Mouse (Mus musculus): ENCODE results near the gene Havcr2.
"Not testable (repeated sequence)": the region's sequence is repeated elsewhere in the genome, so short reads cannot be mapped to it uniquely, and the experiment has no call there.

Havcr2 gene

DNA sequence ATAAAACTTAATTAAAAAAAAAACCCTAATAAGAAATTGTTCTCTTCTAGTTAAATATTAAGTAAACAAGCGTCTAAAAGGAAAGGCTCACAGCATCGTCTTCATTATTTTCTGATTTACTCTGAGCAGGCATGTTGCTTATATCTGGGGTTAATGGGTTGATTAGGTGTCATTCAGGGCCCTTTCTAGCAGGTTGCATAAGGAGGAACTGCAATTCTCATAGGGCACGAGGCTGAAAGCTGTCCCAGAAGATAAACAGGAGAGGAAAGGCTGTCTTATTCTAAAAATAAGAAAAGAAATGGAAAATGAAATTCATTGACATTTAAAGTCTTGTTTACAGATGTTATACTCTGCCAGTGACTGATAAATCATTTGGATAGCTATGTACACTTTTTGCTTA, 5.2 kb downstream of the Havcr2 start:
- no peak for DNase-seq (ENCODE audit: low spot score in 2 of 2)

DNA sequence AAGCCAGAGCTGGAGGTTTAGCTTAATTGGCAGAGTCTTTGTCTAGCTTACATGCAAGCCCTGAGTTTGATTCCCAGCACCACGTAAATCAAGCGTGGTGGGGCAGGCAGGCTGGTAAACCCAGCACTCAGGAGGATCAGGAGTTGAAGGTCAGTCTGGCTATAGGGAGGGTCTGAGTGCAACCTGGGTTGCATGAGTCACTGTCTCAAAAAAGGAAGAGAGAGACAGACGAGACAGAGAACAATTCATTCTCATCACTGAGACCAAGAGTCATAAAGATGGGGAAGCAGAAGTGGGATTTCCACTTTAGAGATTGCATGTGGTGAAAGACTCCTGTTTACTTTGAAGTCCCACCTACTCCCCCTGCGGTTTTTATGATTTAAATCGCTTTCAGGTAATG, 6.6 kb downstream of the Havcr2 start:
- no peak for DNase-seq (ENCODE audit: low spot score in 2 of 2)

DNA sequence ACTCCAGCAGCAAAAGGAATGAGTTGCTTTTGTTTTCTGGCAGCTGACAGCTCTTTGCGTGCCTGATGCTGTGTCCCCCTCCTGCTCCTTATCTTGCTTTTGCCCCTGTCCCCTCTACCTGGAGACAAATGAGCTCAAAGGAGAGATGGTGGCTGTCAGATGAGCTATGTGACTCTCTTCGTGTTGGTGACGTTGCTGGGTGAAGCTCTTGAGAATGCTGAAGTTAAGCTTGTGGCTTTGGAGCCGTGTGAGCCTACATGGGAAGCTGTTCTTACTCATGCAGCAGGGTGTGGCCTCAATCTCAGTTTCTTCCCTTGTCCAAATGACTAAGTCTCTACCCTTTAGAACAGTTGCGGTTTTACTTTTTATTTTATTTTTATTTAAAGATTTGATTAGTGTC, 7.2 kb downstream of the Havcr2 start:
- no peak for DNase-seq (ENCODE audit: low spot score in 2 of 2)

DNA sequence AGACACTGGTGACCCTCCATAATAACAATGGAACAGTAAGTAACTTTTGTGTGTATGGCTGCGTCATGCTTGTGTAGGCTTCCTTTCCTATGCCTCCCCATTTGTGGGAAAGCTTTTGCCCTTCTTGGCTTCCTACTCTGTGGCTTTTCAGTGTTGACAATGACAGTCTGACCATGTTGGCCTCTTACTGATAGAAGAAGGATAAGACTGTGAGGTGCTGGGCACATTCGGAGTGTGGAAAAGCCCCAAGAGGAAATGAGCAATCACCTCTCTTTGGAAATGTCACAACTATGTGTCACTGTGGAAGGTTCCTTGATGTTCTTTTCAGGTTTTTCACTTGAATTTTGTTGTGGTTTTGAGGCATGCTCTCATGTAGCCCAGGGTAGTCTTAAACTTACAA, 12.1 kb downstream of the Havcr2 start:
- DNase-seq (ENCODE audit: low spot score in 2 of 2): no peak

DNA sequence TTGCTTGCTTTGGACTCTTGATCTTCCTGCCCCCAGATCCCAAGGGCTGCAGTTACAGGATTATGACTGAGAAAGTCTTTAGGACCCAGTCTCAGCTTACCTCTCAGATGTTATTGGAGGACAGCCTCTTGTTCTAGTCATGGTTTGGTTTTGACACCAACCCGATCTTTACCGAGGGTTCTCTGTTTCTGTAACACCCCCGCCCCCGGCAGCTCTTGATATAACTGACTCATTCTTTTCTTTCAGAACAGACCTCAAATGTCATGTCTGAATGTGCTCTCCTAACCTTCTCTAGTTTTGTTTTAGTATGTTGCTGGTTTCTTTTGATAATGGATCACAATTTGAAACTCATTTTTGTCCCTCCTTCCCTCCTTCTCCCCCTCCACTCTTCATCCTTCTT, 19.5 kb downstream of the Havcr2 start:
- DNase-seq (ENCODE audit: low spot score in 2 of 2): no peak

DNA sequence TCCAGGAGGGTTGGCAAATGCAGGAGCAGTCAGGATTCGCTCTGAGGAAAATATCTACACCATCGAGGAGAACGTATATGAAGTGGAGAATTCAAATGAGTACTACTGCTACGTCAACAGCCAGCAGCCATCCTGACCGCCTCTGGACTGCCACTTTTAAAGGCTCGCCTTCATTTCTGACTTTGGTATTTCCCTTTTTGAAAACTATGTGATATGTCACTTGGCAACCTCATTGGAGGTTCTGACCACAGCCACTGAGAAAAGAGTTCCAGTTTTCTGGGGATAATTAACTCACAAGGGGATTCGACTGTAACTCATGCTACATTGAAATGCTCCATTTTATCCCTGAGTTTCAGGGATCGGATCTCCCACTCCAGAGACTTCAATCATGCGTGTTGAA, 24.6 kb downstream of the Havcr2 start:
- no peak for DNase-seq (ENCODE audit: low spot score in 2 of 2)

DNA sequence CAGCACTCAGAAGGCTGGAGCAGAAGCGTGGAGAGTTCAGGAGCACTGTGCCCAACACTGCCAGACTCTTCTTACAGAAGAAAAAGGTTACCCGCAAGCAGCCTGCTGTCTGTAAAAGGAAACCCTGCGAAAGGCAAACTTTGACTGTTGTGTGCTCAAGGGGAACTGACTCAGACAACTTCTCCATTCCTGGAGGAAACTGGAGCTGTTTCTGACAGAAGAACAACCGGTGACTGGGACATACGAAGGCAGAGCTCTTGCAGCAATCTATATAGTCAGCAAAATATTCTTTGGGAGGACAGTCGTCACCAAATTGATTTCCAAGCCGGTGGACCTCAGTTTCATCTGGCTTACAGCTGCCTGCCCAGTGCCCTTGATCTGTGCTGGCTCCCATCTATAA, 25.8 kb downstream of the Havcr2 start:
- DNase-seq (ENCODE audit: low spot score in 2 of 2): no peak

DNA sequence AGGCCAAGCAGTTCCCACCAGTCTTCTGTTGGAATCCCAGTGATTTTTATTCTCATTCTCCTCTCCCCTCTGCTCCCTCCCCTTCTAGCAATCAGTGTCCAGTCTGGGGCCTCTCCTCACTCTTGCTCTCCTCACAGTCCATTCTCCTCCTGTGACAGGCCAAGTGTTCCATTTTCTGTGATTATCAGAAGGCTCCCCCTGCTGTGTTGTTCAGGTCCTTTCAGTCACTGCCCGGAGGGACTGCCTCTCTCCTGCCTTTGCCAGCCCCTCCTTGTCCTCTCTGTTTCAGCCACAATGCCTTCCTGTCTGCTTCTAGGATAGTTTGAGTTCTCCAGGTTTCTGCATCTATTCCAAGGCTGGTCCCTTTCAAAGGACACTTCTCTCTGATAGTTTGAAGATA, 33.5 kb downstream of the Havcr2 start:
- no peak for DNase-seq (ENCODE audit: low spot score in 2 of 2)

DNA sequence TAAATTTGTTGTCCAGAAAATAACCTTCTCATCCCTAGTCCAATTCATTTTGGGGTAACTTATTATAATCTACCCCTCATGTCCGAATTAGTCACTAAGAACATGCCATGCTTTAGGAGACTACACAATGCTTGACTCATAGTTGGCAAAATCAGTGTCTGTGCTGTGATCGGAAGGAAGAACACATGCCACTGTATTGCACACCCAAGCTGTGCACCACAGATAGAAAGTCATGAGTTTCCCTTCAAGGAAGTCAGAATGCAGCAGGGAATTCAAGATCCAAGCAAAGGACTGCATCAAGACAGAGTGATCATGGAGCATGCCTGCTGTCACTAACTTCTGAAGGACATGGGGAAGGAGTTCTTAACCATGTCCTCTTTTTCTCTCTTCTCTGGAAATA, 33.9 kb downstream of the Havcr2 start:
- DNase-seq (ENCODE audit: low spot score in 2 of 2): no peak

DNA sequence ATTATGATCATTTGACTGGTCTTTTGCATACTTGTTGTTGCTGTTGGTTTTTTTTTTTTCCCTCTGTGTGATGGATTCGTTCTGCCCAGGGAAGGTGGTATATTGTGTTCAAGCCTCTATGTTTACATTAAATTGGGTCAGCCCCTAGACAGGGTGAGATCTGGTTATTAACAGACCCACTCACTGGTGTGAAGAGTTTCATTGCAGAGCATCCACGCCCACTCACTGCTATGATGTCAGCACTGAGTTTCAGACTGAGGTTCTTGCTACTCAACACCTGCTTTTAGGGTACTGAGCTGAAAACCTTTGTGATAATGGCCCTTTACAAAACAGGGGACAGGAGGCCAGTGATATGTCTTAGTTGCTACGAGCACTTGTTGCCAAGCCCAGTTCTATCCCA, 52.4 kb downstream of the Havcr2 start:
- DNase-seq (ENCODE audit: low spot score in 2 of 2): no peak

DNA sequence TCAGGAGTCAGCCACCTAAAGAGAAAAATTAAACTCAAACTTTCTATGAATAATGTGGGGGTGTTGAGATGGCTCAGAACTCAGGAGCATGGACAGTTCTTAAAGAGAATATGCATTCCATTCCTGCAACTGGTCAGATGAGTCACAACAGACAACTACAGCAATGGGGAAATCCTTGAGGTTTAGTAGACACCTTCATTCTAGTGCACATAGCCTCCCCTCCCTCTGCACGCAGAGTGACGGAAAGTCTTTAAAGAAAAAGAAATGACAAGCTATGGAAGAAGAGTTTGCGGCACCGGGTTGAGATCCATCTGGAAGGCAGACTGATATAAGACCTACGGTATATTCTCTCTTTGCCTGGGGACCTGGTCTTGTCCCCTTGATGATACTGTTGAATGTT, 55.2 kb downstream of the Havcr2 start:
- no peak for DNase-seq (ENCODE audit: low spot score in 2 of 2)

DNA sequence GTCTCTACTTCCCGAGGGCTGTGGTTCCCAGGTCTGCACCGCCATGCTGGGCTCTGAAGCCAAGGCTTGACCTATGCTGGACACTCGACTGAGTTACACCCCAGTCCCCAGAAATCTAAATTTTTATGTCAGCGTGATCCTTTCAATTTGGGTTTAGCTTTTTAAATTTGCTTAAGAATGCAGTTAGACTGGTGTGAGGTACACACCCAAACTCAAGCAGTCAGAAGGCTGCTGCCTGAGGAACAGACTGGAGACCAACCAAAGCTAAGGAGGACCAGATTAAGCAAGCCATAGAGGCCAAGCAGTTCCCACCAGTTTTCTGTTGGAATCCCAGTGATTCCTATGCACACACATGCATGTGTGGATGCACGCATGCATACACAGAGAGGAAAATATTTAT, 66.6 kb downstream of the Havcr2 start:
- not testable (repeated sequence) for DNase-seq (ENCODE audit: low spot score in 2 of 2)

DNA sequence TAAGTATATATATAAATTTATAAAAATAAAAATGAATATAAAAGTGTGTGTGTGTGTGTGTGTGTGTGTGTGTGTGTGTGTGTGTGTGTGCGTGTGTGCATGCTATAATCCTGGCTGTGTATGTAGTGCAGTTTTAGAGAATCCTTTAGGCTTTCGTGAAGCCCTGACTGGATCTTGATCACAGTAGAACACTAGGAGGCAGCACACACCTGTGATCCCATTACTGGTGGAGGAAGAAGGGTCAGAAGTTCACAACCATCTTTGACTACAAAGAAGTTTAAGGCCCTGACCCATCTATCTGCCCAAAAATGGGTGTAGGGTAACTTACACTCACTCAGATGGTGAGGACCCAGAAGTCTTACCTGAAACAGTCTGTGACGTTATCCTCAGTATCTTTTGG, 68.0 kb downstream of the Havcr2 start:
- DNase-seq (ENCODE audit: low spot score in 2 of 2): no peak

DNA sequence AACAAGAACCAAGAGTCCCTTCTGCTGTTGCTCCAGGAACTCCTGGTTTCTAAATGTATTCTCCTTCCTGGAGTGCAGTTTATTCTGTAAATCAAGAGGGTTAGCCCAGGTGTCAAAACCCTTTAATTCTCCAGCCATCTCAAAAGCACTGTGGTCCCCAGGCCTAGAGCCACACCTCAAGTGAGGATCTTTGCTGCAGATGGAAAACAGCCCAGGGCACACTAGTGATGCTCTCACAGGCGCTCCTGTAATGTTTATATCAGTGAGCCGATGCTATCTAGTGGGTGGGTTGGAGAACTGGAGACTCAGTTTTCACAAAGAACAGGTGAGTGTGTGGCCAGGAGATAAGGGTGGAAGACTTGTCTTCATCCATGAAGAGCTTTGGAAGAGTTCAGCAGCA, 69.2 kb downstream of the Havcr2 start, which contains the start of gene Gm12169:
Gm12169 (plus strand) TSS at position 301 of the 400 bp plus-strand sequence.
- DNase-seq (ENCODE audit: low spot score in 2 of 2): no peak

DNA sequence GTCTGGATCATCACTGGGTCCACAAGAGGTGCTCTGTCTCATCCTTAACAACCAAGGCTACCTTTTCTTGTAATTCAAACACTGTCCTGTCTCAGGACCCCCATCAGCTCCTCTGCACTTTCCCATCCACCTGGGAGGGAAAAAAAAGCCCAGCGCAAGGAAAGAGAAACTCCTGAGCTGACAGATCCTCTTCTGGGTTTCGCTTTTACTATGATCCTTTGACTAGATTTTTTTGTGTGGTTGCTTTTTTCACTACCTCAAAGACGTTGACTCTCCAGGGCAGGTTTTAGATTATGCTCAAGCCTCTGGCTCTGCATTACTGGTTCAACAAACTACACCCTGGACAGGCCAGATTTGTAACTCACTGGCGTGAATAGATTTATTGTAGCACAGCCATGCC, 75.4 kb downstream of the Havcr2 start:
- no peak for DNase-seq (ENCODE audit: low spot score in 2 of 2)

All from urinary bladder, postnatal 36 days (tissue).